Mouse (Mus musculus) MEL (cell line): ENCODE results near the gene P2ry13. TPM values are rescaled to one million over a fixed set of nuclear protein-coding genes. Genes with fewer than 3 reads are reported as not detected.

Experiments
- DNase-seq: peaks from one replicate; pipeline ENCODE4 v3.0.0; 2011; ENCODE audit warnings: low read depth, low spot score
- H3K27ac ChIP-seq: 2 replicates; pipeline ENCODE4 v1.5.1; 2012; ENCODE audit warnings: low read depth, mild to moderate bottlenecking, control low read depth, low read length, moderate library complexity; ENCODE audit not compliant: control insufficient read depth
- H3K27me3 ChIP-seq, 2 experiments: fragments of 150-350 bp in 1 of 2; sonication (generic) in 1 of 2; 2 replicates each; pipeline ENCODE4 v1.6.1; 2012; ENCODE audit warnings: low read length in 2 of 2, mild to moderate bottlenecking in 2 of 2, improper control_type of control experiment in 1 of 2, moderate library complexity in 1 of 2; ENCODE audit not compliant: insufficient read depth in 2 of 2, control insufficient read depth in 1 of 2
- H3K36me3 ChIP-seq, 2 experiments: 2 replicates each; pipeline ENCODE4 v1.6.1; 2012 to 2014; ENCODE audit warnings: low read length in 2 of 2, improper control_type of control experiment in 1 of 2, inconsistent platforms in 1 of 2, mild to moderate bottlenecking in 1 of 2; ENCODE audit not compliant: insufficient read depth in 2 of 2, control insufficient read depth in 1 of 2
- H3K4me1 ChIP-seq, 2 experiments: fragments of 150-350 bp in 1 of 2; sonication (generic) in 1 of 2; 2 replicates each; pipeline ENCODE4 v1.6.1; 2012; ENCODE audit warnings: low read length in 2 of 2, improper control_type of control experiment in 1 of 2, mild to moderate bottlenecking in 1 of 2; ENCODE audit not compliant: insufficient read depth in 2 of 2, control insufficient read depth in 1 of 2
- H3K4me3 ChIP-seq, 2 experiments: fragments of 150-350 bp in 1 of 2; sonication (generic) in 1 of 2; 2 replicates each; pipeline ENCODE4 v1.5.1; 2012; ENCODE audit warnings: low read depth in 2 of 2, low read length in 2 of 2, mild to moderate bottlenecking in 2 of 2, moderate library complexity in 2 of 2, control low read depth in 1 of 2, improper control_type of control experiment in 1 of 2; ENCODE audit not compliant: control insufficient read depth in 1 of 2, insufficient read depth in 1 of 2
- H3K79me2 ChIP-seq: 2 replicates; pipeline ENCODE4 v1.6.1; 2012; ENCODE audit warnings: mild to moderate bottlenecking, low read length, moderate library complexity; ENCODE audit not compliant: control insufficient read depth, poor library complexity, insufficient read depth
- H3K9ac ChIP-seq: 2 replicates; pipeline ENCODE4 v1.6.1; 2012; ENCODE audit warnings: low read depth, mild to moderate bottlenecking, control low read depth, low read length, moderate library complexity; ENCODE audit not compliant: control insufficient read depth, poor library complexity, severe bottlenecking
- H3K9me3 ChIP-seq: fragments of 150-350 bp; sonication (generic); replicated peaks from 2 replicates; pipeline ENCODE4 v1.6.1; 2012; ENCODE audit warnings: mild to moderate bottlenecking, low read length, improper control_type of control experiment, moderate library complexity; ENCODE audit not compliant: insufficient read depth
- CHD1 ChIP-seq: IDR thresholded peaks from 2 replicates; pipeline ENCODE4 v1.6.1; 2012; ENCODE audit warnings: low read depth, mild to moderate bottlenecking, inconsistent platforms, low read length, improper control_type of control experiment
- CHD2 ChIP-seq: IDR thresholded peaks from 2 replicates; pipeline ENCODE4 v1.6.1; 2011; ENCODE audit warnings: low read length, improper control_type of control experiment
- CTCF ChIP-seq, 3 experiments: IDR thresholded peaks in 2 of 3; conservative IDR thresholded peaks in 1 of 3; 2 replicates each; pipeline ENCODE4 v1.5.1; 2011 to 2012; ENCODE audit warnings: low read length in 3 of 3, low read depth in 2 of 3, mild to moderate bottlenecking in 2 of 3, improper control_type of control experiment in 1 of 3, inconsistent platforms in 1 of 3, mixed read lengths in 1 of 3, moderate library complexity in 1 of 3; ENCODE audit not compliant: control insufficient read depth in 1 of 3, insufficient read depth in 1 of 3, poor library complexity in 1 of 3, severe bottlenecking in 1 of 3
- ELF1 ChIP-seq: IDR thresholded peaks from 2 replicates; pipeline ENCODE4 v1.6.1; 2014; ENCODE audit warnings: low read depth, mild to moderate bottlenecking, inconsistent platforms, low read length, improper control_type of control experiment, moderate library complexity
- GATA1 ChIP-seq: IDR thresholded peaks from 2 replicates; pipeline ENCODE4 v1.6.1; 2011; ENCODE audit warnings: low read depth, low read length, improper control_type of control experiment
- JUND ChIP-seq: IDR thresholded peaks from 2 replicates; pipeline ENCODE4 v1.6.1; 2011; ENCODE audit warnings: low read depth, mild to moderate bottlenecking, improper control_type of control experiment, low read length
- KAT2A ChIP-seq: conservative IDR thresholded peaks from 2 replicates; pipeline ENCODE4 v1.6.1; 2012; ENCODE audit warnings: low read depth, low read length, improper control_type of control experiment, inconsistent platforms
- MAX ChIP-seq: IDR thresholded peaks from 2 replicates; pipeline ENCODE4 v1.6.1; 2011; ENCODE audit warnings: low read length, improper control_type of control experiment
- MXI1 ChIP-seq: IDR thresholded peaks from 2 replicates; pipeline ENCODE4 v1.6.1; 2011; ENCODE audit warnings: mild to moderate bottlenecking, low read depth, low read length, improper control_type of control experiment
- POLR2A ChIP-seq, 2 experiments: IDR thresholded peaks; 2 replicates each; pipeline ENCODE4 v1.6.1; 2011 to 2012; ENCODE audit warnings: low read length in 2 of 2, mild to moderate bottlenecking in 2 of 2, control low read depth in 1 of 2, improper control_type of control experiment in 1 of 2, low read depth in 1 of 2, moderate library complexity in 1 of 2; ENCODE audit not compliant: control insufficient read depth in 1 of 2, insufficient read depth in 1 of 2, poor library complexity in 1 of 2
- RCOR1 ChIP-seq: IDR thresholded peaks from 2 replicates; pipeline ENCODE4 v1.6.1; 2012; ENCODE audit warnings: low read depth, mild to moderate bottlenecking, inconsistent platforms, low read length, improper control_type of control experiment
- SMC3 ChIP-seq: IDR thresholded peaks from 2 replicates; pipeline ENCODE4 v1.6.1; 2011; ENCODE audit warnings: low read depth, low read length, improper control_type of control experiment
- TAL1 ChIP-seq: IDR thresholded peaks from 2 replicates; pipeline ENCODE4 v1.6.1; 2012; ENCODE audit warnings: mild to moderate bottlenecking, inconsistent platforms, low read length, moderate library complexity, mixed read lengths
- TCF12 ChIP-seq: IDR thresholded peaks from 2 replicates; pipeline ENCODE4 v1.6.1; 2014; ENCODE audit warnings: low read depth, mild to moderate bottlenecking, inconsistent platforms, low read length, improper control_type of control experiment, moderate library complexity
- USF2 ChIP-seq, 2 experiments: IDR thresholded peaks; 2 replicates each; pipeline ENCODE4 v1.6.1; 2011 to 2012; ENCODE audit warnings: improper control_type of control experiment in 2 of 2, low read length in 2 of 2, borderline replicate concordance in 1 of 2, inconsistent platforms in 1 of 2, low read depth in 1 of 2, mild to moderate bottlenecking in 1 of 2; ENCODE audit not compliant: insufficient read depth in 1 of 2
- ZNF384 ChIP-seq: IDR thresholded peaks from 2 replicates; pipeline ENCODE4 v1.6.1; 2012; ENCODE audit warnings: low read depth, mild to moderate bottlenecking, inconsistent platforms, low read length, improper control_type of control experiment
- polyA plus RNA-seq, 2 experiments: library from polyadenylated mRNA; stranded (reverse) in 1 of 2; unstranded in 1 of 2; fragments of >175 nt in 1 of 2; fragments of >200 nt in 1 of 2; gene quantifications; 2 replicates each; pipeline versions ENCODE4 v1.2.1 to v1.2.4; 2012; ENCODE audit warnings: low replicate concordance in 2 of 2, low read depth in 1 of 2; ENCODE audit not compliant: insufficient read length in 2 of 2, insufficient read depth in 1 of 2, missing spikeins in 1 of 2
- total RNA-seq: library from RNA; depleted of rRNA; stranded (reverse); fragments of 300-350 nt; gene quantifications from 2 replicates; pipeline ENCODE4 v1.2.3, GENCODE M21; 2012

P2ry13 gene
- total and polyA plus RNA-seq, 3 experiments: not detected

- H3K9ac ChIP-seq: no peak overlapping the region
- no peaks in the 10 kb centered on the region for H3K9me3 ChIP-seq
- H3K4me3 ChIP-seq: no peak overlapping the region
- no peaks in the 10 kb centered on the region for H3K4me1 ChIP-seq
- H3K27me3 ChIP-seq: no peaks in the 10 kb centered on the region
- no peaks in the 10 kb centered on the region for H3K36me3 ChIP-seq
- no peak for TF ChIP-seq MXI1
- no peak for TF ChIP-seq MAX
- TF ChIP-seq CHD1: no peak
- TF ChIP-seq KAT2A: no peak
- TF ChIP-seq ELF1: no peak
- no peak for TF ChIP-seq JUND
- no peak for TF ChIP-seq USF2 (IDR thresholded peaks at IDR 0.05; ENCODE audit: borderline replicate concordance in 1 of 2, insufficient read depth in 1 of 2, low read depth in 1 of 2, low read length in 2 of 2)
- no peak for TF ChIP-seq TCF12
- no peak for TF ChIP-seq SMC3
- TF ChIP-seq POLR2A (IDR thresholded peaks at IDR 0.05; ENCODE audit: control insufficient read depth in 1 of 2, insufficient read depth in 1 of 2, low read depth in 1 of 2, low read length in 2 of 2, poor library complexity in 1 of 2): no peak
- no peak for TF ChIP-seq TAL1
- no peak for TF ChIP-seq CHD2
- no peak for TF ChIP-seq RCOR1
- TF ChIP-seq CTCF (IDR thresholded peaks at IDR 0.05 in 2 of 3, conservative IDR thresholded peaks at IDR 0.05 in 1 of 3; ENCODE audit: control insufficient read depth in 1 of 3, insufficient read depth in 1 of 3, low read depth in 2 of 3, low read length in 3 of 3, poor library complexity in 1 of 3, severe bottlenecking in 1 of 3): no peak
- no peak for TF ChIP-seq ZNF384
- no peaks in the 10 kb centered on the region for H3K79me2 ChIP-seq
- no peak for DNase-seq
- no peak overlapping the region for H3K27ac ChIP-seq
These were observed 18.3 kb upstream of the P2ry13 start for GRCm38 (mm10) chr3:59228730-59229551.

- no peaks in the 10 kb centered on the region for H3K4me1 ChIP-seq
These were observed 17.0 kb upstream of the P2ry13 start for GRCm38 (mm10) chr3:59227696-59228095.

More at GRCm38 (mm10) chr3:59227696-59228095, 17.0 kb upstream of the P2ry13 start:
- Histone ChIP-seq H3K27me3 (peaks cover 0 to 3% of the 10 kb centered on the region in 2 experiments; a peak in 1 of 4 replicates), H3K9me3 (no peaks in the 10 kb centered on the region), H3K9ac (no peak overlapping the region), H3K4me3 (no peak overlapping the region), H3K36me3 (no peaks in the 10 kb centered on the region), H3K27ac (no peak overlapping the region), H3K79me2 (no peaks in the 10 kb centered on the region)
- DNase-seq: no peak
- TF ChIP-seq KAT2A (no peak), GATA1 (no peak), MAX (no peak)
